Mouse (Mus musculus) kidney, adult 18-20 months (tissue): ENCODE data around the gene Dse.
"Not testable (repeated sequence)": the region's sequence is repeated elsewhere in the genome, so short reads cannot be mapped to it uniquely, and the experiment has no call there.

ENCODE experiments used
- DNase-seq: peaks from one replicate; pipeline ENCODE4 v3.0.0; 2021

The Dse gene

GRCm38 (mm10) chr10:34207503-34207850, at the start of gene Dse:
TSS of gene Dse (minus strand) at chr10:34207715.
- DNase-seq, result no peak

GRCm38 (mm10) chr10:34252833-34253232, 45.3 kb upstream of the Dse start:
- not testable (repeated sequence) for DNase-seq

GRCm38 (mm10) chr10:34249594-34249993, 42.1 kb upstream of the Dse start:
- no peak for DNase-seq

- no peak for DNase-seq
Measured at GRCm38 (mm10) chr10:34247757-34248156, 40.2 kb upstream of the Dse start.

- DNase-seq, result no peak
Measured at GRCm38 (mm10) chr10:34246106-34246505, 38.6 kb upstream of the Dse start.

GRCm38 (mm10) chr10:34244745-34245144, 37.2 kb upstream of the Dse start:
- DNase-seq, result no peak

GRCm38 (mm10) chr10:34238536-34238935, 31.0 kb upstream of the Dse start:
- no peak for DNase-seq

- DNase-seq, result no peak
Measured at GRCm38 (mm10) chr10:34236569-34236968, 29.1 kb upstream of the Dse start.

GRCm38 (mm10) chr10:34235384-34235783, 27.9 kb upstream of the Dse start:
- DNase-seq, result no peak

GRCm38 (mm10) chr10:34233931-34234745, 26.6 kb upstream of the Dse start:
- no peak for DNase-seq

- no peak for DNase-seq
Measured at GRCm38 (mm10) chr10:34233418-34233817, 25.9 kb upstream of the Dse start.

- DNase-seq, result no peak
Measured at GRCm38 (mm10) chr10:34230121-34230675, 22.7 kb upstream of the Dse start.

- no peak for DNase-seq
Measured at GRCm38 (mm10) chr10:34229491-34229890, 22.0 kb upstream of the Dse start.

GRCm38 (mm10) chr10:34223660-34224059, 16.1 kb upstream of the Dse start:
- no peak for DNase-seq

- no peak for DNase-seq
Measured at GRCm38 (mm10) chr10:34221909-34222620, 14.6 kb upstream of the Dse start.

- no peak for DNase-seq
Measured at GRCm38 (mm10) chr10:34218191-34218590, 10.7 kb upstream of the Dse start.

GRCm38 (mm10) chr10:34215667-34216066, 8.2 kb upstream of the Dse start:
- no peak for DNase-seq

- no peak for DNase-seq
Measured at GRCm38 (mm10) chr10:34209951-34210350, 2.4 kb upstream of the Dse start.

- no peak for DNase-seq
Measured at GRCm38 (mm10) chr10:34208031-34208430, 516 bp upstream of the Dse start.

- peak; percentile 60 for DNase-seq
Measured at GRCm38 (mm10) chr10:34206783-34207502, 572 bp downstream of the Dse start.

GRCm38 (mm10) chr10:34206436-34206782, 1.1 kb downstream of the Dse start:
- no peak for DNase-seq

GRCm38 (mm10) chr10:34205825-34206224, 1.7 kb downstream of the Dse start:
- DNase-seq, result no peak

- DNase-seq, result no peak
Measured at GRCm38 (mm10) chr10:34200689-34201088, 6.8 kb downstream of the Dse start.

GRCm38 (mm10) chr10:34198574-34198973, 8.9 kb downstream of the Dse start:
- no peak for DNase-seq
